Mouse (Mus musculus) lung, postnatal 25 days (tissue): ENCODE results near the gene Gigyf1.

ENCODE experiments used
- DNase-seq: peaks from one replicate; pipeline ENCODE4 v3.0.0; 2022; ENCODE audit warnings: low spot score

The Gigyf1 gene

DNA sequence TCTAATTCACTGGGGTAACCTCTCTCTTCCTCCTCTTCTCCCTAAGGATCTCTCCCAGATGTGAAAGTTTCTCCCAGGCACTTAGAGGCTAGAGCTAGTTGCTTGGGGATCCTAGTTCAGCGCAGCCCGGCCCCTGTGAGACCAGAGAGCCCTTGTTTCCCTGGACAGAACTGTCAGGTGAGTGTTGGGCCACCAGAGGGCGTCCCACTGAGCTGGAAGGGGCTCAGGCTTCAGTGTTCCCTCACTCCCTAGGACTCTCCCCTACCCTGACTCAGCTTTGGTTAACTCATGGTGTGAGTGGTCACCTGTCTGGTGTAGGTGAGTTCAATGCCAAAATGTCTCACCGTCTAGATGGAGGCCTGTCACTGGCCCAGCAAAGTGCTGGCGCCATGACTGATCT lies at the start of gene Gigyf1:
Gigyf1 (plus strand) TSS at position 113 of the 400 bp plus-strand sequence.
- DNase-seq: no peak

DNA sequence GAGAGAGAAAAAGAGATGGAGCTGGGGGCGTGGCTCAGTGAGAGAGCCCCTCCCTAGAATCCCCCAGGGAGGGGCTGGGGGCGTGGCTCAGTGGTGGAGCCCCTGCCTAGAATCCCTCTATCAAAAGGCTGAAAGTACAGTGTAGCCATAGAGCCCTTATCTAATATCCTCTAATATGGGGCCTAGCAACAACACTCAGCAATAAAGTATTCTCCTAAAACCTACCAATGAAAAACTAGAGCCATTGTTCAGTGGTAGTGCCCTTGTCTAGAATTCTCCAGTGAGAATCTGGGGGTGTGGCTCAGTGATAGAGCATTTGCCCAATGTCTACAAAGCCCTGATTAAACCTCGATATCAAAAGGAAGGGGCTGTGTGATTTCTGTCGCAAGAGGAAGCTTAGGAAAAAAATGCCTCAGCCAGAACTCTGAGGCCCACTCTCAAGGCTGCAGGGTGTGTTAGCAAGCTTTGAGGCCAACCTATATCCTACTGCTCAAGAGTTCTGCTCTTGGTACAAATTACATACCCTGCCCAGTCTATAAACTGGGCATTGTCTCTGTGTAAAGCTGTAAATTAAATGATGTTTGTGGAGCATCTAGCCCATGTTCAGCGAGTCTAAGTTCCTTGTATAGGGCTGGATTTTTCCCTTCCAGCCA lies 46.0 kb upstream of the Gigyf1 start:
- DNase-seq: no peak

DNA sequence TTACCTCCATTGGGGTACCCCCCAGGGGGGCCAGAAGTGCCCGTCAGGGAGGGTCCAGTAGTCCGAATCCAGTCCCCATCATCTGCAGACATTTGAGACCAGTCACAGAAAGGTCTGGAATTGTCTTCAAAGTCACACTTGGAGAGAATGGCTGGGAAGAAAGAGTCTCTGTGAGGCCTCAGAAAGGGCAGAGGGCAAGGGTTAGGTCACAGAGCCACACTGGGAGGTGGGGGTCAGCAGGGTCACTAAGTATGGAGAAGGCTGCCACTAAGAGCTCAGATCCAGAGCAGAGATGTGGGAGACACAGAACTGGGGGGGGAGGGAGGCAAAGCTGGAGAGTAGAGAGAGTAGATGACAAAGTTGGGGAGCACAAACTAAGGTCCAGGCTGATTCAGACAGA lies 44.0 kb upstream of the Gigyf1 start:
- no peak for DNase-seq

DNA sequence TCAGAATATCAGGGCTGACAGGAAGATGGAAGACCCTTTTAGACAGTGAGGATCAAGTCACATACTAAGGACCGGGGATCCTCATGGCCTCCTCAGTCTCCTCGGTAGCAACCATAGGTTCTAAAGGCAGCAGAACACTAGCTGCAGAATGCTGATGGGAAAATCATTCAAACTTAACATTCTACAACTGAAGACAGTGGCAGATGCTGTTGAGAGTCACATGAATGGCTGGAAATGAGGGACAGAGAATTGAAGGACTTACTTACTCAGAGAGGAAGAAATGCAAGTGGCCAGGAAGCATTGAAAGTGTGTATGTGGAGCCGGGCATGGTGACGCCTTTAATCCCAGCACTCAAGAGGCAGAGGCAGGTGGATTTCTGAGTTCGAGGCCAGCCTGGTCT lies 41.4 kb upstream of the Gigyf1 start, which contains the start of gene Zan:
Zan (minus strand) TSS at position 101 of the 400 bp plus-strand sequence.
- no peak for DNase-seq

DNA sequence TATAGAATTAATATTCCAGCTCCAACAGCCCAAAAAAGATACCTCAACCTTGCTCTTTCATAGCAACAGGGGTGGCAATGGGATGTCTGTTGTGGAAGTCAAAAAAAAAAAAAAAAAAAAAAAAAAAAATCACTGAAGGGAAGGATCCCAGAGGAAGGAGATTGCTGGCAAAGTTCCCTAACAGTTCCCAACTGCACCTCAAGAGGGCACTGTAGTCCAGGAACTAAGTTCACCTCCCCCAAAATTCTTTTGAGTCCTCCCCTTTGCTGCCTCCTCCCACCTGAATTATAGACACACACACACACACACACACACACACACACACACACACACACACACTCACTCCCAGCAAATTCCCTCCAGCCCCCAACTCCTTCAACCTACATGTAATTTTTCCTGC lies 37.2 kb upstream of the Gigyf1 start:
- peak; percentile 79 for DNase-seq

DNA sequence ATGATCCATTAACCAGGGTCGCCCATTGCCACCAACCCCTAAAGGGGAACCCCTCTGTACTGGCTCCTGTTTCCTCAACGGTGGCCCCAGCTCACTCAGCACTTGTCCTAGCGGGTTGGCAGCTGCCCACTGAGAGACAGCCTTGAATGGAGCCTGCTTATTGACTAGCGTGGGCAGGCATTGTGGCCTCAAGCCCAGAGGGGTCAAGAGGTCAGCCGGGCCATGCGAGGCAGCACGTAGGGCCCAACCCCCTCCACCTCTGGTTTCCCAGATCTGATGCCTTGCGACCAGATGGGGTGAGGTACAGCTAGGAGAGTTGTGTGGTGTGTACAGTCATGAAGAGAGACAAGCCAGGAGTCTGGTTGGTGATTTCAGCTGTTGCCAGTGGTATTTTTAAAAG lies 36.5 kb upstream of the Gigyf1 start:
- no peak for DNase-seq

DNA sequence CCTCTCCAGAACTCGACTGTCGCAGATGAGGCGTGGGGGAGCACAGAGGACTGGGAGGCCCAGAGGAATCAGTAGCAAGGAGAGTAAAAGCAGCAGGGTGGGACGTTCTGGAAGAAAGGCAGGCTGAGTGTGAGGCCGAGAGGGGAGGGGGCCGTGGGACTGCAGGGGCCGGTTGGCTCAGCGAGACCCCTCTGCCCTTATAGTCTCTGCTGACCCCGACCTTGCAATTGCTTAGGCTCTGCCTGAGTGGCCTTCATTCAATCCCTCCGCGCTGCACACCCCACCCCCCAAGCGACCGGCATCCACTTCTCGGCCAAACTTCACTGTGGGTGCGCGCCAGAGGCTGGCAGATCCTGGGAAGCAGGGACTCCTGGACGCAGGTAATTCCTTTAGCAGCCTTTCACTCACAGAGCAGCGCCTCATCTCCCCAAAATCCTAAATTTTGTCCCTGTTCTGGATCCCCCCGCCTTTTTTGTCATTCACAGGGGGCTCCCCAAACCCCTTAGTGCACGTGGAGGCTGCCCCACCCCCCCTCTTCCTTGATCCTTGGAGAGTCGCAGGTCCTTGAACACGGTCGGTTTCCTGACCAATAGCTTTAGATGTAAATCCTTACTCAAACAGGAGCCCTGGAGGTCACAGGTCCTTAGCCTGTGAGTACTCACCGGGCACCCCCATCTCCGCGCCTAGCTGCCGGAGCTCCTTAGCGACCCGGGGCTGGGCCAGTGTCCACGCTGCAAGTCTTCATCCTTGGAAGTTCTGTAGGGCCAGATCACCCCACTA lies 33.1 kb upstream of the Gigyf1 start:
- DNase-seq: no peak

DNA sequence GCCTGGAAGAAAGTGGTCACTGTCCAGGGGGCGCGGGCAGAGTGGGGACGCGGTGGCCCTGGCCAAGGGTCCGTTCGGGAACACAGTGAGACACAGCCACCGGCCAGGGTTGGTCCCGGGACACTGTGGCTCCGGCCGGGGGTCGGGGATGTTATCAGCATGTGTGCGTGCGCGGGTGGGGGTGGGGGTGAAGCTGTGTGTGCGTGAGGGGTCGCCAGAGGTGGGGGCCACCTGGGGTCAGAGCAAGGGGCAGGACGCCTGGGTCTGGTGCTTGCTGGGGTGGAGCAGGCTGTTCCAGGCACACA lies 32.5 kb upstream of the Gigyf1 start:
- no peak for DNase-seq

DNA sequence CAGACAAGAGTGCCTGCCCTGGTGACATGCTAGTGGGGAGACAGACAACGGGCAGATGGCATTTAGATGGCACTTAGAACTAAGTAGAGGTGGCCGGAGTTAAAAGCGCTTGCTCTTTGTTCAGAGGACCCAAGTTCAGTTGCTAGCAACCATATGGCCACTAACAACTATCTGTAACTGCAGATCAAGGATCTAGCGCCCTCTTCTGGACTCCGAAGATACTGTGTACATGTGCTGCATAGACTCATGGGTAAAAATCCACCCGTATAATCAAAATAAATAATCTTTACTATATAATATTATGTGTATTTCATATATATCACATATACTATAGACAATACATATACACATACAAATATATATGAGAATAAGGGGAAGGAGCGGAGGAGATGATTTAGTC lies 30.7 kb upstream of the Gigyf1 start:
- no peak for DNase-seq

DNA sequence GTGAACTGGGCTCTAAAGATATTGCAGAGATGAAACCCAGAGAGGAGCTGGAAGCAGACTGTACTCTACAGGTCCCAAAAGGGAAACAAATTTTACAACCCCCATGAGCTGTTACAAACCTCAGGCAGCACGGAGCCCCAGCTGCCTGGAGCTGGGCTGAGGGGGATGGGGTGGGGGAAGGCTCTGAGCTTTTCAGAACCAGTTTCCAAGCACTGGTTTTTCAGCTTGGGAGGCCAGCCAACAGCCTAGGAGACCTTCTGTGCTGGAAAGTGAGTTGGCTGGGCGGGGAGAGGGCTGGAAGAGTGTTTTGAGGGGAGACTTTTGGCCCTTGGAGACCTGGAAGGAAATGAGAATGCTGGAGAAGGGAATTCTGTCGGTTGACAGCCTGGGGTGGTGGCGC lies 26.8 kb upstream of the Gigyf1 start:
- DNase-seq: no peak

DNA sequence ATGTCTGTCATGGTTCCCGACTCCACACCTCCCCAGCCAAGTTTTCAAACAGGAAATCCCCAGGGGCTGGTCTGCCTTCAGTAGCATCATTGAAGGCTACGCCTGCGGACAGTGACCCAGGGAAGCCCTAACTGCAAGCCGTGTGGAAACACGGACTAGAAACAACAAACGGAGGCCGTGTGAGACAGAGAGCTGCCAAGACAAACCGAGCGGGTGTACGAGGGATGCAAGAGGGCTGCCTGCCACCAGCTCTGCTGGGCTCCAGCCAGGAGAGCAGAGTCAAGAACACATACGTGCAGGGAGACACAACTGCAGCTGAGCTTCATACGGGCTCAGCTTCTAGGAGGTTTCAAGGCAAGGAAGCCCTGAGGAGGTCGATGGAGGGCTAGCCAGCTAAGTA lies 24.5 kb upstream of the Gigyf1 start:
- DNase-seq: no peak

DNA sequence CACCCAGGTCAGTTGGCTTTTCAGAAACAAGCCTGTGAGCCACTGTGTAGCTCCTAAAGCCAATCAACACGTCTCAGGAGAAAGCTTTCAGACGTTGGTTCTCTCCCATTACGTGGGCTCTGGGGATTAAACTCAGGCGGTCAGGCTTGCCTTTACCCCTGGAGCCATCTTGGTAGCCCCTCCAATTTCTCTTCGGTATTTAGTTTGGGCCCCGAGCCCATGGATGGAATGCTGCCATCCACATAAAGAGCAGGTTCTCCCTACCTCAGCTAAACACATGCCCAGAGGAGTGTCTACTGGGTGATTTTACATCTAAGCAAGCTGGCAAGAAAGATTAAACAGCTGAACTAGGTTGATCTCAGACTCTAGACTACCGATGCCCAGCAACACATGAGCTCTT lies 18.2 kb upstream of the Gigyf1 start:
- DNase-seq: no peak

DNA sequence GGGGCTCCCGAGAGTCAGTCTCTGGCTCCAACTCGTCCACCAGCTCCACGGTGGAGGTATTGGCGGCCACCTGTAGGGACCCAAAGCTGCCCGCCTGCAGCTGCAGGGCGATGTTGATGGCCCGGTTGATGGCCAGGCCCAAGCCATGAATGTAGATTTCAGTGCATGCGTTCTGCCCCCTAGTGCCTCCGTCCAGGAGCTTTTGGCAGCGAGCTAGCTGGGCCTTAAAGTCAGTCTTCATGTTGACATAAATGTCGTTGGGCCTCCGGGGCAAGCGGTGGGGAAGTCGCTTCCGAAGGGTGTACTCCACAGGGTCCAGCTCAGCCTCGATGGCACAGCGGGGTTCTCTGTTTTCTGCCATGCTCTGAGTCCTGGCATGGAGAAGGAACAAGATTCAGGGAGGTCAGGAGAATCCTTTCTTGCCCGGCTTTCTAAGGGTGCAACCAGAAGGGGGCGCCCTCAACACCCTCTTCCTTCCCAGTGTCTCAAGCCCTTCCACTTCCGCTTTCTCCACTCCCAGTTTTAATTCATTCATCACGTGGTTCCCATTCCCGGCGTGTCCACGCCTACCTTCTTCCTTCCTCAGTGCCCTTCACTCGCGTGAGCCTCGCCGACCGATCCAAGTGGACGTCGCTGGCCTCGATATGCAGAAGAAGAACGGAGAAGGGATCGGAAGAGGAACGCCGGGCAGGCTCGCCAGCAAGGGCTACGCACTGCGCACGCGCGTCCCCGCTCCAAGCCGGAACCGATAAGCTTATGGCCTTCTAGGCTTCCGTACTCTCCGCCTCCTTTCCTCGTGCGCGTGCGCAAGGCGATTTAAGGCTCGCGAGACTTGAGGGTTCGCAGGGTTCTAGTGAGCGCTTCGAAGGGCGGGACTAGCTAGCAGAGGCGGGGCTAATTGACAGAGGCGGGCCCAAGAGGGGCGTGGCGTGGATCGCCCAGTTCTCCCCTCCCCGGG lies 16.4 kb upstream of the Gigyf1 start, which contains the start of gene Pop7:
Pop7 (minus strand) TSS at position 810 of the 958 bp plus-strand sequence.
- DNase-seq: peak; percentile 100

DNA sequence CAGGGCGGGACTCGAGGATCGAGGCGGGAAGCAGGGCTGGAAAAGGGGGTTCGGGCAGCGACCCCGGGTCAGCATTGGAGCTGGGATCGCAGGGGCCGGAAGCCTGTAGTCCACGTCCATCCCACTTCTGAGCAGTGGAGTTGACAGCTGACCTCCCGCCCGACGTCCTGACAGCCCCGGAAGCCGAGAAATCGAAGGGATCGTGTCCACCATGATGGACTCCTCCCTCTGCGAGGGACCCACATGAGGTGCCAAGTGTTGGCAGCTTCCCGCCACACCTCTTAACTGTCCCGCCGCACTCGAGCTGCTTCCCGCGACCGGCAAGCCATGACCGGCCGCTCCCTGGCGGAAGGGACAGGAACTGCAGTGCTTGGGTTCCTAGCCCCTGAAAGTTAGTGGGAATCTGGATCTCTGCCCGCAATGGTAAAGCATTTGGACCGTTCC lies 15.7 kb upstream of the Gigyf1 start:
- peak; percentile 91 for DNase-seq

DNA sequence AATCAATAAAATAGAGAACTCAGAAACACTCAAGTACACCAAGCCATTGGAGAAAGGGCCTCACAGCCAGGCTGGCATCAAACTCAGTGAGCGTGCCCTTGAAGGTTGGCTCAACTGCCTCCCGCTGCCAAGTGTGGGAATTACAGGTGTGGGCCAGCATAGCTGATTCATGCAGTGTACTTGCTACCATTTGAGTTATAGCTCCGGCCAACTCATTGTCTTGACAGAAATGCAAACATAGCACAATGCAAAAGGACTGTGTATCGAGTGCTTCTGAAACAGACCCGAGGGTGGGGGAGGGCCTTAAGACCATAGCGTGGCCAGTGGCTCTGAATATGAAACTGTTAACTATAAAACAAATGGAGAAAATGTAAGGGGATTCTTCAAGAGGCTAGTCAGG lies 14.3 kb upstream of the Gigyf1 start:
- DNase-seq: peak; percentile 47

DNA sequence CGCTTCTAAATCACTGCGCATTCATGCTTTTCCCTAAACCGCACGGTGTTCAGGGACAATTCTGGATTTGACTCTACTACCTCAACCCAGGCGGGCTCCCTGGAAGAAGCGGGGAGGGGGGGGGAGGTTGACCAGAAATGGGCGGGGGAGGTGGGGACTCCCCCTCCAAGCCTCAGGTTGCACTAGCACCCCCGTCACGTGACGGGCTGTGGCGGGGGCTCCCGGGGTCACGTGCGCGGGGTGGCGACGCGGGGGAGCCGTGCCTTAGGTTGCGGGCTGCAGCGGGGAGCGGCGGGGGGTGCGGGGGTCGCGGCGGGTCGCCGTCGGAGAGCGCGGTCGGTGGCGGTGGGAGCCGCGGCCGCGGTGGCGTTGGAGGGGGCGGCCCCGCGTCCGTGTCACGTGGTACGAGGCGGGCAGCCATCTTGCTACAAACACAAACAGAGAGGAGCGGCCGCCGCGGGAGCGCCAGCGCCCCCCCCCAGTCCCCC lies 8.3 kb upstream of the Gigyf1 start:
- peak; percentile 67 for DNase-seq

DNA sequence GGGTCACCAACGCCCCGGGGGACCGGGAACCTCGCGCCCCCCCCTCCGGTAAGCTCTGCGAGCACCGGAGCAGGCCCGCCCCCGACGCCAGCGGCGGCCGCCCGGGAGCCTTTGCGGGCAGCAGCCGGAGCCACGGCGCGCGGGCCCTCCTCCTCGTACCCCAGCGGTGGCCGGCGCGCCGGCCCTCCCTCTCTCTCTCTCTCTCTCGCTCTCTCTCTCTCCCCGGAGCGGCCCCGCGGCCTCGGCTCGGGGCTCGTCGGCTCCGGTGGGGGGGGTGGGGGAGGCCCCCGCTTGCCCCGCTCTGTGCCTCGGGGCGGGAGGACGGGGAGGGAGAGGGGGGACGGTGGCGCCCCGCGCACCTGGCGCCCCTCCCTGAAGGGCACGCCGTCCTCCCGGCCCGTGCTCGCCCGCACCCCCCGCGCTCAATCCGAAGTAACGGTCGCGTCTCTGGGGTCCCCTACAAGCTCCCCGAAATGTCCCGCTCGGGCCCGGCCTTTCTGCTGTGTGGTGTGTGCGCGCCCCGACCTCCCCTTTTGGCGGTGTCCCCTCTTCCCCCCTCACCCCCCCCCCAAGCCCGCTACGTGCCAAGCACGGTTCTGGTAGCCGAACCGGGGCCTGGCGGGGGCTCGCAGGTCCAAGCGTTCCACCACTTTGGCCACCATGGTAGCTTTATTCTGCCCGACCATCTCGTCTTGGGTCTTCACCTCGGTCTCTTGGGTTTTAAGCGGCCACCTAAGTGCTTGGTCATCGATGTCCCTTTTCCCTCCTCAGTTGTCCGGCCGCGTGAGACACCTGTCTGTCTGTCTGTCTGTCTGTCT lies 7.6 kb upstream of the Gigyf1 start:
- no peak for DNase-seq

DNA sequence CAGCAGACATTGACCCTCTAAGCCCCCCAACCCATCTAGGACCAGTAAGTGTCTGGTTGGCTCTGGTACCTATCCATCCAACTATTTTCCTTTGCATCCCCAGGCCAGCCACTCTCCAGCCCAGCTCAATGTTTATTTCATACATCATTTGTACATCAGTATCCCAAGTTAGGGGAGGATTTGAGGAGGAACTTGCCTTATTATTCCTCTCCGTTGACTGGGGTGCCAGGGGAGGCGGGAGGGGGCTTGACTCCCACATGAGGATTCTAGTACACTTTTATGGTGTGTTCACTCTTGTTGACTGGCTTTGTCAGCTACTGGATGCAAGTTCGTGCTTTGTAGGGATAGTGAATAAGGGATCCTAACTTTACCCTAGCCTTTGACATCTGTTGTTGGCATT lies 6.6 kb upstream of the Gigyf1 start:
- no peak for DNase-seq

DNA sequence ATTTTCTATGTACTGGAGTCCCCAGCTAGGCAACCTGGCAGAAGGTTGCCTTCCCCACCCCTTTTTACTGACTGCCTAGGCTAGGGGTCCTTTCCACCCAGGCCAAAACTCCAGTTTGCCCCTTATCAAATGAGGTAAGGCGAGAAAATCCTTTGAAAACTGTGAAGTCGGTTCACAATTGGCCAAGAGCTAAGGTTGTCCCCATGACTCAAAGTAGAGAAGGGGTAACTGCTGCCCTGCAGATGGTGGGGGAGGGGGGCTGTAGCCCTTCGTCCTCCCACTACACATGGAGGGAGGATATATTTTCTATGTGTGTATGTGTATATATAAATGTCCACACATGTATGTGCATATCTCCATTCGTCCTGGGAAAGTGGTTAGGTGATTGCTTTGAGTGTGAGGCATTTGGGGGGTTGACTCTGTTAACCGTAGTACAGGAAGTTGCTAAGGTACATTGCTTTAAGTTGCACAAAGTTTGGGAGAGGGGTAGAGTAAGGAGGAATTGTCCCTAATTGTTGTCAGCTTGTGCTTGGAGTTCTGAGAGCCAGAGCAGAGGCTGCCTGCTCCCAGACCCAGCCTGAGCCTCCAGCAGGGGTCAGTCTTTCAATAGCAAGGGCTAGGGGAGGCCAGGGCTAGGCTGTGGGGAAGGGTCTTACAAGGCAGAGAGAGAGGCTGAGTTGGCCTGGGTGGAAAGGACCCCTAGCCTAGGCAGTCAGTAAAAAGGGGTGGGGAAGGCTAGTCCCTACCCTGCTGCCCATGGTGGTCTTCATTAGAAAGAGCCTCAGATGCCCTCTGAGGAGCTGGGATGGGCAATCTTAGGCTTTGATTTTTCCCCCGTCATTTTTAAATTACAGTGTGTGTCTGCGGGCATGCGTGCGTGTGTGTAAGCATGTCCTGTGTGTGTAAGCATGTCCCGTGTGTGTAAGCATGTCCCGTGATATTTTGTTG lies 5.2 kb upstream of the Gigyf1 start:
- no peak for DNase-seq

DNA sequence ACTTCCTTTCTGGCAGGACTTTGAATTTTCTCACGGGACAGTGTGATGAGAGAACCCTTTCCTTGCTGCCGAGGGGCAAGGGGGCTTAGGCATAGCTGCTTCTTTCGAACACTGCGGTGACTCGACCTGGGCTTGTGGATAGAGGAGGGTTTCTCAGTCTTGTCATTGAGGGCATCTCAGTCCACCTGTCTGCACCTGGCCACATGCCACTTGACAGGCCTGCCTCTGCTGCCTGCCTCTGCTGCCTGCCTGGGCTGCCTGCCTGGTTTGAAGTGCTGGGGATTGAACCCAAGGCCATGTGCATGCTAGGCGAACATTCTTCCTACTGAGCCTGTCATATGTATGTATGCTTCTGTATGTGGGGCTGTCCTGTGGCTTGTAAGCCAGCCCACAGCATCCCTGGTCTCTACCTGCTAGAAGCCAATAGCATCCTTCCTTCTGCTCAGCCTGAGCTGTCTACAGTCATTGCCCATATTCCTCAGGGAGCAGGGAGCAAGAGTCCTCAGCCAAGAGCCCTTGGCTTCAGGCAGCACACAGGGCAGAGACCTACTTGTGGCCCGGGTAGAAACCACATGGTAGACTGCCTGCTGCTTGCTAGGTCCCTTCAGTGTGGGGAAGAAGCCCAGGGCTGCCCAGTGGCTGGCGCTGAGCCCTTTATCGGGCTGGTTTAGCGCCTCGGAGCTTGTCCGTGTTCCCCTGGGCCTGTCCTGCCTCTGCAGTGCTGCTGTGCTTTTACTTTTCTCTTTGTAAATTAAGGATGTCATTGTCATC lies 4.2 kb upstream of the Gigyf1 start:
- DNase-seq: no peak
